ENCODE assay signal across 24 mouse cellular contexts in genomic region chr5:119781375-119781774, GRCm38 (mm10). TPM values are rescaled to one million over a fixed set of nuclear protein-coding genes. Genes with fewer than 3 reads are reported as not detected.
A peak's percentile ranks its signal among the peaks of the same experiment; 100 is the strongest.
DNase-seq lines count a peak whose midpoint lies in the region; ATAC-seq and TF ChIP-seq lines count a peak whose summit lies in the region.
"Had no signal": no experiment of that assay in that cellular context is flagged by ENCODE, and none has a peak within 500 bp of the region (broad histone marks: within the 10 kb centered on the region; RNA-seq: fewer than 3 reads in every experiment).

No protein-coding gene starts in this region.

- no peaks in the 10 kb centered on the region for H3K79me2 ChIP-seq in liver, adult 2 months (ENCODE audit: control insufficient read depth, insufficient read depth, low read length)

- no peak for TF ChIP-seq CTCF in liver, adult 2 months (IDR thresholded peaks at IDR 0.05; ENCODE audit: low read depth, low read length)
- TF ChIP-seq CTCF in brain, embryonic 14.5 days (IDR thresholded peaks at IDR 0.05; ENCODE audit: borderline replicate concordance, extremely low read depth, insufficient read depth, insufficient read length) = no peak

- WGBS in liver, adult 2 months = 32% methylated on average over 5 of the region's 5 CpGs

- H3K27me3 ChIP-seq in liver, adult 2 months (ENCODE audit: control insufficient read depth, insufficient read depth, low read length) = no peaks in the 10 kb centered on the region
- H3K27me3 ChIP-seq: CH12.LX had no signal

- H3K36me3 ChIP-seq in liver, adult 2 months (ENCODE audit: control insufficient read depth, insufficient read depth, low read length) = no peaks in the 10 kb centered on the region
- H3K36me3 ChIP-seq: embryonic facial prominence, embryonic 10.5 days; forebrain, embryonic 10.5 days; heart, embryonic 10.5 days; hindbrain, embryonic 13.5 days had no signal

- H3K4me3 ChIP-seq in liver, adult 2 months (ENCODE audit: insufficient read depth, low read depth, low read length) = no peak overlapping the region
- H3K4me3 ChIP-seq: embryonic facial prominence, embryonic 10.5 days; forebrain, embryonic 10.5 days; gastrocnemius, adult 2 months; heart, embryonic 10.5 days; hindbrain, embryonic 13.5 days had no signal

- DNase-seq in liver, adult 2 months (ENCODE audit: extremely low read depth, low read depth, low spot score) = peak; percentile 49
- DNase-seq in liver = no peak
- peak; percentile 32 for DNase-seq in Muller cell, postnatal 12 days (ENCODE audit: inconsistent ontology term)
- DNase-seq in brain, embryonic 14.5 days (ENCODE audit: low read depth) = peak; percentile 55
- peak; percentile 54 for DNase-seq in lung, postnatal 14 days
- DNase-seq in layer of hippocampus, postnatal 10 days (ENCODE audit: low spot score in 2 of 2) = no peak
- no peak for DNase-seq in spleen, adult 12 weeks (ENCODE audit: low spot score)
- DNase-seq: adrenal gland, adult 8-10 months; adrenal gland, postnatal 36 days; cerebellum, adult 11 months; cerebellum, adult 9-11 months; gastrocnemius, adult 2 months; gastrocnemius, postnatal 25 days; heart, postnatal 10 days; heart, postnatal 4 days had no signal

- no peak overlapping the region for H3K9ac ChIP-seq in liver, adult 2 months (ENCODE audit: low read depth, low read length)
- H3K9ac ChIP-seq: hindbrain, embryonic 13.5 days had no signal

- ATAC-seq in megakaryocyte, adult 5-6 weeks (ENCODE audit: poor library complexity, severe bottlenecking) = no peak
- ATAC-seq: forebrain, embryonic 14.5 days; hindbrain, postnatal 0 days had no signal

- H3K27ac ChIP-seq in liver, adult 2 months (replicated peaks; ENCODE audit: insufficient read depth, low read depth, low read length) = no peak overlapping the region
- H3K27ac ChIP-seq: embryonic facial prominence, embryonic 10.5 days; forebrain, embryonic 10.5 days; gastrocnemius, adult 2 months; heart, embryonic 10.5 days; hindbrain, embryonic 13.5 days; hindbrain, postnatal 0 days had no signal

- TF ChIP-seq POLR2A in liver, adult 2 months (IDR thresholded peaks at IDR 0.05; ENCODE audit: extremely low read depth, insufficient read depth, low read length) = no peak
- no peak for TF ChIP-seq POLR2A in brain, embryonic 14.5 days (IDR thresholded peaks at IDR 0.05; ENCODE audit: borderline replicate concordance, extremely low read depth, insufficient read depth, insufficient read length, poor library complexity, severe bottlenecking)

- H3K4me1 ChIP-seq in liver, adult 2 months (ENCODE audit: control insufficient read depth, insufficient read depth, low read length) = no peaks in the 10 kb centered on the region
- H3K4me1 ChIP-seq: embryonic facial prominence, embryonic 10.5 days; forebrain, embryonic 10.5 days; heart, embryonic 10.5 days; hindbrain, embryonic 13.5 days had no signal

RNA-seq across cellular contexts. Expression of gene Tbx5, which starts 51.1 kb away (rescaled TPM):
- not detected in 2 replicates for total RNA-seq in liver, adult 2 months (2014; rRNA removed)
- not detected in 2 replicates for polyA plus RNA-seq in liver, adult 2 months (2012; rRNA removed)
- polyA plus RNA-seq in brain, embryonic 14.5 days (2012; rRNA removed) = 0.05 and 0.10 TPM in 2 replicates
- total RNA-seq in layer of hippocampus, postnatal 10 days (2021) = not detected
- total RNA-seq in megakaryocyte, adult 5-6 weeks (2015) = not detected in 2 replicates
- total RNA-seq in megakaryocyte, adult 5-6 weeks (2017) = not detected in 2 replicates
- total RNA-seq: CH12.LX; granulocyte monocyte progenitor cell, adult 5-6 weeks; hindbrain, postnatal 0 days had no signal
- polyA plus RNA-seq: hindbrain, embryonic 13.5 days had no signal

Comparison
In these comparisons a context has a peak if more than half of its experiments do, and no peak if none do; other contexts are left out.
1. DNase-seq: peak in liver, adult 2 months (single experiment), Muller cell, postnatal 12 days (single experiment), brain, embryonic 14.5 days (single experiment) and lung, postnatal 14 days (single experiment); none in liver (single experiment), layer of hippocampus, postnatal 10 days (0 of 2) and spleen, adult 12 weeks (single experiment).